Mouse (Mus musculus) CH12.LX (cell line): ENCODE measurements around the gene Ninj1.

Experiments
- CTCF ChIP-seq, 2 experiments: IDR thresholded peaks in 1 of 2; conservative IDR thresholded peaks in 1 of 2; 2 replicates each; pipeline ENCODE4 v1.5.1; 2011 to 2012; ENCODE audit warnings: low read depth in 2 of 2, low read length in 2 of 2, improper control_type of control experiment in 1 of 2, inconsistent platforms in 1 of 2, mild to moderate bottlenecking in 1 of 2, moderate library complexity in 1 of 2
- EP300 ChIP-seq: IDR thresholded peaks from 2 replicates; pipeline ENCODE4 v1.6.1; 2011; ENCODE audit warnings: low read length, improper control_type of control experiment
- HCFC1 ChIP-seq: IDR thresholded peaks from 2 replicates; pipeline ENCODE4 v1.6.1; 2012; ENCODE audit warnings: low read depth, mild to moderate bottlenecking, inconsistent platforms, low read length, improper control_type of control experiment
- MAX ChIP-seq: IDR thresholded peaks from 2 replicates; pipeline ENCODE4 v1.6.1; 2011; ENCODE audit warnings: low read length, improper control_type of control experiment
- MAZ ChIP-seq: IDR thresholded peaks from 2 replicates; pipeline ENCODE4 v1.6.1; 2012; ENCODE audit warnings: low read depth, mild to moderate bottlenecking, inconsistent platforms, low read length, improper control_type of control experiment, moderate library complexity
- MEF2A ChIP-seq: IDR thresholded peaks from 2 replicates; pipeline ENCODE4 v1.6.1; 2014; ENCODE audit warnings: low read depth, mild to moderate bottlenecking, inconsistent platforms, low read length, improper control_type of control experiment, borderline replicate concordance
- NELFE ChIP-seq: IDR thresholded peaks from 2 replicates; pipeline ENCODE4 v1.6.1; 2011; ENCODE audit warnings: low read depth, low read length, improper control_type of control experiment
- POLR2A ChIP-seq: IDR thresholded peaks from 2 replicates; pipeline ENCODE4 v1.6.1; 2011; ENCODE audit warnings: low read depth, mild to moderate bottlenecking, improper control_type of control experiment, low read length
- UBTF ChIP-seq: IDR thresholded peaks from 2 replicates; pipeline ENCODE4 v1.6.1; 2012; ENCODE audit warnings: low read depth, mild to moderate bottlenecking, inconsistent platforms, low read length, improper control_type of control experiment, moderate library complexity

DNA sequence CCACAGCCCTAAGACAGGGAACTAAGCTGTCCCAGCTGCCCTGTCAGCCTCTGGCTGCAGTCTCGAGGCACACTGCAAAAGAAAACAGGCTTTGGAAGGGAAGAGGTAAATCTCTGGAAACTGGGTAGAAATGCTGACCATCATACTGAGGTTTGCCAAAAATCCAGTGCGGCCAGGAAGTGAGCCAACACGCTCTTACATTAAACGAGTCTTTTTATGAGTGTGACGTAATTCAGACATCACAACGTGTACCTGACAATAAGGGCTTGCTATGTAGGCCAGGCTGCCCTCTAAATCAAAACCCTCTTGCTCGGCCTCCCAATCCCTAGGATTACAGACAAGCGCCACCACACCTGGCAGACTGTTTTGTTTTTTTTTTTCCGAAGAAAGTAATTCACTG, 20.2 kb upstream of the Ninj1 start:
- TF ChIP-seq POLR2A (no peak), CTCF (conservative IDR thresholded peaks at IDR 0.05 in 1 of 2, IDR thresholded peaks at IDR 0.05 in 1 of 2; ENCODE audit: low read depth in 2 of 2, low read length in 2 of 2) (no peak), EP300 (no peak), MAX (no peak), UBTF (no peak), MAZ (no peak), HCFC1 (no peak), MEF2A (no peak), NELFE (no peak)
